Comparison of ENCODE assay signal across 10 mouse cellular contexts in genomic region chr1:193510066-193510793, GRCm38 (mm10).
DNase-seq lines count a peak whose midpoint lies in the region; ATAC-seq lines count a peak whose summit lies in the region.
"Had no signal": no experiment of that assay in that cellular context is flagged by ENCODE, and none has a peak within 500 bp of the region (broad histone marks: within the 10 kb centered on the region; RNA-seq: fewer than 3 reads in every experiment).

No protein-coding gene starts in this region.

- H3K4me2 ChIP-seq in forebrain, embryonic 11.5 days (ENCODE audit: low read depth, low read length, severe bottlenecking), result no peak overlapping the region
- H3K4me2 ChIP-seq in forebrain, embryonic 16.5 days (ENCODE audit: low read length), result no peak overlapping the region
- peak overlapping the region; percentile 31 for H3K4me2 ChIP-seq in embryonic facial prominence, embryonic 14.5 days (ENCODE audit: low read depth, low read length)
- H3K4me2 ChIP-seq in hindbrain, embryonic 11.5 days (replicated peaks; ENCODE audit: low read depth, low read length), result no peak overlapping the region

- no peaks in the 10 kb centered on the region for H3K9me3 ChIP-seq in forebrain, embryonic 11.5 days (ENCODE audit: control insufficient read depth, low read length)
- no peaks in the 10 kb centered on the region for H3K9me3 ChIP-seq in forebrain, embryonic 16.5 days (ENCODE audit: control insufficient read depth, low read length)
- no peaks in the 10 kb centered on the region for H3K9me3 ChIP-seq in embryonic facial prominence, embryonic 14.5 days (ENCODE audit: control insufficient read depth, low read length)
- H3K9me3 ChIP-seq in hindbrain, embryonic 11.5 days (ENCODE audit: control insufficient read depth, low read length), result no peaks in the 10 kb centered on the region

- H3K27ac ChIP-seq in forebrain, embryonic 11.5 days (ENCODE audit: low read depth, low read length), result no peak overlapping the region
- H3K27ac ChIP-seq in forebrain, embryonic 16.5 days (ENCODE audit: low read length), result no peak overlapping the region
- H3K27ac ChIP-seq in embryonic facial prominence, embryonic 14.5 days (replicated peaks; ENCODE audit: low read depth, low read length), result peak overlapping the region; percentile 83; the same call in 1 of the 2 replicates
- no peak overlapping the region for H3K27ac ChIP-seq in hindbrain, embryonic 11.5 days (ENCODE audit: low read depth, low read length)

- no peaks in the 10 kb centered on the region for H3K4me1 ChIP-seq in forebrain, embryonic 11.5 days (replicated peaks; ENCODE audit: control insufficient read depth, insufficient read depth, low read length)
- H3K4me1 ChIP-seq in forebrain, embryonic 16.5 days (replicated peaks; ENCODE audit: control insufficient read depth, insufficient read depth, low read length), result no peaks in the 10 kb centered on the region
- H3K4me1 ChIP-seq in embryonic facial prominence, embryonic 14.5 days (ENCODE audit: control insufficient read depth, insufficient read depth, low read length), result peaks cover 7% of the 10 kb centered on the region; the same call in 1 of the 2 replicates
- no peaks in the 10 kb centered on the region for H3K4me1 ChIP-seq in hindbrain, embryonic 11.5 days (replicated peaks; ENCODE audit: control insufficient read depth, insufficient read depth, low read length)

- H3K4me3 ChIP-seq in forebrain, embryonic 11.5 days (ENCODE audit: low read depth, low read length), result no peak overlapping the region
- no peak overlapping the region for H3K4me3 ChIP-seq in forebrain, embryonic 16.5 days (replicated peaks; ENCODE audit: low read length)
- H3K4me3 ChIP-seq in embryonic facial prominence, embryonic 14.5 days (ENCODE audit: low read depth, low read length), result peak overlapping the region; percentile 34
- H3K4me3 ChIP-seq in hindbrain, embryonic 11.5 days (ENCODE audit: low read depth, low read length), result no peak overlapping the region

- no peak for DNase-seq in forebrain, embryonic 11.5 days (ENCODE audit: low spot score)
- DNase-seq in embryonic facial prominence, embryonic 14.5 days (ENCODE audit: low spot score), result peak; percentile 93
- DNase-seq in kidney, postnatal 36 days, result peak; percentile 25 to 34
- DNase-seq in lung, postnatal 14 days, result peak; percentile 26
- no peak for DNase-seq in gastrocnemius, adult 18-20 months (ENCODE audit: low spot score)
- DNase-seq in adrenal gland, postnatal 36 days, result no peak
- DNase-seq in hindbrain, embryonic 11.5 days (ENCODE audit: low spot score), result no peak
- DNase-seq: adrenal gland, postnatal 14 days; right cerebral cortex, postnatal 14 days had no signal

- peak; percentile 13; the same call in 1 of the 2 replicates for ATAC-seq in forebrain, embryonic 11.5 days (replicated peaks; ENCODE audit: low FRiP score)
- no peak for ATAC-seq in forebrain, embryonic 16.5 days
- ATAC-seq in embryonic facial prominence, embryonic 14.5 days (ENCODE audit: low read depth), result peak; percentile 79
- ATAC-seq in hindbrain, embryonic 11.5 days (ENCODE audit: low FRiP score), result no peak

- 27% methylated on average over 8 of the region's 8 CpGs for WGBS in forebrain, embryonic 11.5 days
- WGBS in forebrain, embryonic 16.5 days, result 34% methylated on average over 8 of the region's 8 CpGs
- WGBS in embryonic facial prominence, embryonic 14.5 days, result 46% methylated on average over 8 of the region's 8 CpGs
- 29% methylated on average over 8 of the region's 8 CpGs for WGBS in hindbrain, embryonic 11.5 days

- no peak overlapping the region for H3K9ac ChIP-seq in forebrain, embryonic 11.5 days (ENCODE audit: low read length)
- no peak overlapping the region for H3K9ac ChIP-seq in forebrain, embryonic 16.5 days (replicated peaks; ENCODE audit: low read depth, low read length)
- H3K9ac ChIP-seq in embryonic facial prominence, embryonic 14.5 days (ENCODE audit: low read depth, low read length), result peak overlapping the region; percentile 57; the same call in 1 of the 2 replicates
- no peak overlapping the region for H3K9ac ChIP-seq in hindbrain, embryonic 11.5 days (ENCODE audit: low read depth, low read length)

- H3K27me3 ChIP-seq in forebrain, embryonic 11.5 days (ENCODE audit: control insufficient read depth, insufficient read depth, low read length), result no peaks in the 10 kb centered on the region
- no peaks in the 10 kb centered on the region for H3K27me3 ChIP-seq in forebrain, embryonic 16.5 days (replicated peaks; ENCODE audit: control insufficient read depth, insufficient read depth, low read length)
- no peaks in the 10 kb centered on the region for H3K27me3 ChIP-seq in embryonic facial prominence, embryonic 14.5 days (replicated peaks; ENCODE audit: control insufficient read depth, insufficient read depth, low read length)
- no peaks in the 10 kb centered on the region for H3K27me3 ChIP-seq in hindbrain, embryonic 11.5 days (ENCODE audit: control insufficient read depth, insufficient read depth, low read length)

- H3K36me3 ChIP-seq in forebrain, embryonic 11.5 days (ENCODE audit: control insufficient read depth, insufficient read depth, low read length), result no peaks in the 10 kb centered on the region
- H3K36me3 ChIP-seq in forebrain, embryonic 16.5 days (ENCODE audit: control insufficient read depth, insufficient read depth), result no peaks in the 10 kb centered on the region
- no peaks in the 10 kb centered on the region for H3K36me3 ChIP-seq in embryonic facial prominence, embryonic 14.5 days (ENCODE audit: control insufficient read depth, insufficient read depth, low read length)
- H3K36me3 ChIP-seq in hindbrain, embryonic 11.5 days (ENCODE audit: control insufficient read depth, insufficient read depth, low read length), result no peaks in the 10 kb centered on the region

Comparison
In these comparisons a context has a peak if more than half of its experiments do, and no peak if none do; other contexts are left out.
1. ATAC-seq: peak in forebrain, embryonic 11.5 days (single experiment) and embryonic facial prominence, embryonic 14.5 days (single experiment); none in forebrain, embryonic 16.5 days (single experiment) and hindbrain, embryonic 11.5 days (single experiment).
2. DNase-seq: peak in embryonic facial prominence, embryonic 14.5 days (single experiment), kidney, postnatal 36 days (2 of 2) and lung, postnatal 14 days (single experiment); none in forebrain, embryonic 11.5 days (single experiment), gastrocnemius, adult 18-20 months (single experiment), adrenal gland, postnatal 36 days (0 of 2) and hindbrain, embryonic 11.5 days (single experiment).